Mouse (Mus musculus): ENCODE measurements around the gene Slfn4. TPM values are rescaled to one million over a fixed set of nuclear protein-coding genes. Genes with fewer than 3 reads are reported as not detected.
"Not testable (repeated sequence)": the region's sequence is repeated elsewhere in the genome, so short reads cannot be mapped to it uniquely, and the experiment has no call there.

Slfn4 gene
- total and polyA plus RNA-seq, 2 experiments: 0.11 to 0.28 TPM

DNA sequence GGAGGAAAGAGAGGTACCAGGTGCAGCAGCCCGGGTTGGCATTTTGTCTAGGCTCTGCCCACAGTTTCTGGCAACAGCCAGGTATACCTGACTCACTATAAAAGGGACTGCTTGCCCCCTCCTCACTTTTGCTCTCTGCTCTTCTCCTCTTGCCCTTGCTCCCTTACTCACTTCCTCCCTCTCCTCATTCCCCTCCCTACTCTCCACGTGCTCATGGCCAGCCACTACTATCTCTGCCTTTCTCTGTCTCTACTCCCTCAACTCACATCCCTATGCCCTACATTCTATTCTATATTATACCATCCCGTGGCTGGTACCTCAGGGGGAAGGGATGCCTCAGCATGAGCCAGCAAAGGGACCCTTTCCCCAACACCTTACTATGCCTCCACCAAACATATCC lies 49.8 kb downstream of the Slfn4 start:
- peak overlapping the region; percentile 13 for H3K4me3 ChIP-seq (ENCODE audit: insufficient read depth, low read depth, low read length)
- WGBS: 66% methylated on average over 3 of the region's 3 CpGs
- no peak overlapping the region for H3K27ac ChIP-seq (replicated peaks; ENCODE audit: insufficient read depth, low read depth, low read length)
- no peaks in the 10 kb centered on the region for H3K4me1 ChIP-seq (ENCODE audit: control insufficient read depth, insufficient read depth, low read length)
- H3K27me3 ChIP-seq (ENCODE audit: control insufficient read depth, insufficient read depth, low read length): no peaks in the 10 kb centered on the region
- DNase-seq (ENCODE audit: extremely low read depth, low read depth, low spot score): no peak
- H3K36me3 ChIP-seq (ENCODE audit: control insufficient read depth, insufficient read depth, low read length): no peaks in the 10 kb centered on the region
- no peak for TF ChIP-seq POLR2A (IDR thresholded peaks at IDR 0.05; ENCODE audit: extremely low read depth, insufficient read depth, low read length)
- no peak for TF ChIP-seq CTCF (IDR thresholded peaks at IDR 0.05; ENCODE audit: low read depth, low read length)
- H3K9ac ChIP-seq (ENCODE audit: low read depth, low read length): no peak overlapping the region
- no peaks in the 10 kb centered on the region for H3K79me2 ChIP-seq (ENCODE audit: control insufficient read depth, insufficient read depth, low read length)

GRCm38 (mm10) chr11:83225371-83225960 lies 50.5 kb downstream of the Slfn4 start:
- H3K4me1 ChIP-seq (ENCODE audit: control insufficient read depth, insufficient read depth, low read length): no peaks in the 10 kb centered on the region
- H3K79me2 ChIP-seq (ENCODE audit: control insufficient read depth, insufficient read depth, low read length): no peaks in the 10 kb centered on the region
- 85% methylated on average over 9 of the region's 9 CpGs for WGBS
- no peak overlapping the region for H3K9ac ChIP-seq (ENCODE audit: low read depth, low read length)
- no peaks in the 10 kb centered on the region for H3K27me3 ChIP-seq (ENCODE audit: control insufficient read depth, insufficient read depth, low read length)
- no peaks in the 10 kb centered on the region for H3K36me3 ChIP-seq (ENCODE audit: control insufficient read depth, insufficient read depth, low read length)
- H3K4me3 ChIP-seq (ENCODE audit: insufficient read depth, low read depth, low read length): no peak overlapping the region; the same call in 1 of the 2 replicates
- no peak overlapping the region for H3K27ac ChIP-seq (replicated peaks; ENCODE audit: insufficient read depth, low read depth, low read length)
- no peak for DNase-seq (ENCODE audit: extremely low read depth, low read depth, low spot score)
- TF ChIP-seq CTCF (IDR thresholded peaks at IDR 0.05; ENCODE audit: low read depth, low read length): no peak
- no peak for TF ChIP-seq POLR2A (IDR thresholded peaks at IDR 0.05; ENCODE audit: extremely low read depth, insufficient read depth, low read length)

GRCm38 (mm10) chr11:83227926-83228723 lies 53.1 kb downstream of the Slfn4 start:
- Histone ChIP-seq H3K27me3 (ENCODE audit: control insufficient read depth, insufficient read depth, low read length) (no peaks in the 10 kb centered on the region), H3K79me2 (ENCODE audit: control insufficient read depth, insufficient read depth, low read length) (no peaks in the 10 kb centered on the region), H3K9ac (ENCODE audit: low read depth, low read length) (no peak overlapping the region), H3K4me1 (ENCODE audit: control insufficient read depth, insufficient read depth, low read length) (no peaks in the 10 kb centered on the region), H3K27ac (replicated peaks; ENCODE audit: insufficient read depth, low read depth, low read length) (no peak overlapping the region), H3K36me3 (ENCODE audit: control insufficient read depth, insufficient read depth, low read length) (no peaks in the 10 kb centered on the region), H3K4me3 (ENCODE audit: insufficient read depth, low read depth, low read length) (no peak overlapping the region)
- DNase-seq (ENCODE audit: extremely low read depth, low read depth, low spot score): no peak
- TF ChIP-seq CTCF (IDR thresholded peaks at IDR 0.05; ENCODE audit: low read depth, low read length) (no peak), POLR2A (IDR thresholded peaks at IDR 0.05; ENCODE audit: extremely low read depth, insufficient read depth, low read length) (no peak)
- WGBS: 82% methylated on average over 7 of the region's 7 CpGs

DNA sequence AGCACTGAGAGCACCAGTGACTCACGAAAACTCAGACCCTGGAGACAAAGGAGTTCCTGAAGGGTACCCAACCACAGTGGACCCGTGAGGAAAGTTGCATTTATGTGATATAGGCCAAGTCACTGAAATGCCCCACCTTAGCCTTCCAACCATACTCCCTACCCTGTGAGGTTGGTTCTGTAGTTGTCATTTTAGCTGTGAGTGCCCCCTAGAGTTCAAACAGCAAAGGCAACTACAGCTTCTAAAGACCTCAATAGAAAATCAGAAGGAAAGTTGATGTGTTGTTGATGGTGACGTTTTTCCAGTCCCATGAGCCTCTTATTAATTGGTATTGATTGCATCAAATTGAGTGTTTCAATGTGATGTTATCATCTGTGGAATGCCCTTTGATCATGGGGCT lies 56.0 kb downstream of the Slfn4 start:
- H3K79me2 ChIP-seq (ENCODE audit: control insufficient read depth, insufficient read depth, low read length): no peaks in the 10 kb centered on the region
- no peaks in the 10 kb centered on the region for H3K4me1 ChIP-seq (ENCODE audit: control insufficient read depth, insufficient read depth, low read length)
- TF ChIP-seq CTCF (IDR thresholded peaks at IDR 0.05; ENCODE audit: low read depth, low read length) (no peak), POLR2A (IDR thresholded peaks at IDR 0.05; ENCODE audit: extremely low read depth, insufficient read depth, low read length) (no peak)
- H3K27me3 ChIP-seq (ENCODE audit: control insufficient read depth, insufficient read depth, low read length): no peaks in the 10 kb centered on the region
- no peak for DNase-seq (ENCODE audit: extremely low read depth, low read depth, low spot score)
- no peak overlapping the region for H3K4me3 ChIP-seq (ENCODE audit: insufficient read depth, low read depth, low read length)
- no peak overlapping the region for H3K27ac ChIP-seq (replicated peaks; ENCODE audit: insufficient read depth, low read depth, low read length)
- WGBS: 50% methylated on average over 3 of the region's 3 CpGs
- no peaks in the 10 kb centered on the region for H3K36me3 ChIP-seq (ENCODE audit: control insufficient read depth, insufficient read depth, low read length)
- no peak overlapping the region for H3K9ac ChIP-seq (ENCODE audit: low read depth, low read length)

DNA sequence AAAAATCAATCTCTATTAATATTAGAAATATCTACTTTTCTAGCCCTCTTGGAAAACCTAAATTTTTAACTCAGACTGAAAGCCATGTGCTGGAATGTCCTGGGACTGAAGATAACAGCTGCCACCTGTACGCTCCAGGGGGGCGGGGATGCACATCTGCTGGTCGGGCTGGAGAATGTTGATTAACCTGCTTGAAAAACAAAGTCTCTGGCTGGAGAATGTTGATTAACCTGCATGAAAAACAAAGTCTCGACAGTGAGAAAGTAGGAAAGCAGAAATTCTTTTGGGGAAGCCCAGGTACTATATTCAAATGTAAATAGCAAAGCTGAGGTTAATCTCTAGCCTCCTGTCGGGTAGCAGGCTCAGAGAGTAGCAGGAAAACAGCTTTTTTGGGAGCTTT lies 58.6 kb downstream of the Slfn4 start:
- DNase-seq (ENCODE audit: extremely low read depth, low read depth, low spot score); H3K36me3 ChIP-seq (ENCODE audit: control insufficient read depth, insufficient read depth, low read length); H3K27me3 ChIP-seq (ENCODE audit: control insufficient read depth, insufficient read depth, low read length); H3K9ac ChIP-seq (ENCODE audit: low read depth, low read length); H3K27ac ChIP-seq (replicated peaks; ENCODE audit: insufficient read depth, low read depth, low read length); H3K4me1 ChIP-seq (ENCODE audit: control insufficient read depth, insufficient read depth, low read length); H3K79me2 ChIP-seq (ENCODE audit: control insufficient read depth, insufficient read depth, low read length); H3K4me3 ChIP-seq (ENCODE audit: insufficient read depth, low read depth, low read length): not testable (repeated sequence)
- 34% methylated on average over 5 of the region's 5 CpGs for WGBS

GRCm38 (mm10) chr11:83237390-83237789 lies 62.4 kb downstream of the Slfn4 start:
- not testable (repeated sequence) for H3K9ac ChIP-seq (ENCODE audit: low read depth, low read length); DNase-seq (ENCODE audit: extremely low read depth, low read depth, low spot score); H3K4me3 ChIP-seq (ENCODE audit: insufficient read depth, low read depth, low read length); H3K27me3 ChIP-seq (ENCODE audit: control insufficient read depth, insufficient read depth, low read length); H3K36me3 ChIP-seq (ENCODE audit: control insufficient read depth, insufficient read depth, low read length); H3K79me2 ChIP-seq (ENCODE audit: control insufficient read depth, insufficient read depth, low read length); H3K4me1 ChIP-seq (ENCODE audit: control insufficient read depth, insufficient read depth, low read length); H3K27ac ChIP-seq (replicated peaks; ENCODE audit: insufficient read depth, low read depth, low read length)
- 78% methylated on average over 9 of the region's 9 CpGs for WGBS

Measured in liver, adult 2 months (tissue).